Mouse (Mus musculus): ENCODE data around the gene Tex36.

Tex36 gene

GRCm38 (mm10) chr7:133591750-133592149 is 10.2 kb downstream of the Tex36 start:
- no peak for DNase-seq (ENCODE audit: low spot score in 2 of 2)

- DNase-seq (ENCODE audit: low spot score in 2 of 2), result no peak
These were observed 18.7 kb downstream of the Tex36 start for GRCm38 (mm10) chr7:133583216-133583615.

DNA sequence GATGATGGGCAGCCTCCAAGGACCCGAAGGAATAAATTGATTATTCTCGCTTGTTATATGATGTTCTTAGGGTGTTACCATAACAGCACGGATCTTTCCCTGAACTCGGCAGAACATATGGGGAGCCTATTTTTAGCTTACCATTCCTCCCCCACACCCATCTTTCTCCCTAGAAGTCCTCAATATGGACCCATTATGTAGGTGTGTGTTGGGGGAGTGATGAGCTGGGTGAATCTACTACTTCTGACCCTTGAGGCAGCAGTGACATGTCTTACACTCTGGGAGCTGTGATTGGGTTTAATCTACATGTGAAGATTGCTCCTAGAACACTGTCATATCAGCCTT is 21.7 kb downstream of the Tex36 start:
- no peak for DNase-seq (ENCODE audit: low spot score in 2 of 2)

DNA sequence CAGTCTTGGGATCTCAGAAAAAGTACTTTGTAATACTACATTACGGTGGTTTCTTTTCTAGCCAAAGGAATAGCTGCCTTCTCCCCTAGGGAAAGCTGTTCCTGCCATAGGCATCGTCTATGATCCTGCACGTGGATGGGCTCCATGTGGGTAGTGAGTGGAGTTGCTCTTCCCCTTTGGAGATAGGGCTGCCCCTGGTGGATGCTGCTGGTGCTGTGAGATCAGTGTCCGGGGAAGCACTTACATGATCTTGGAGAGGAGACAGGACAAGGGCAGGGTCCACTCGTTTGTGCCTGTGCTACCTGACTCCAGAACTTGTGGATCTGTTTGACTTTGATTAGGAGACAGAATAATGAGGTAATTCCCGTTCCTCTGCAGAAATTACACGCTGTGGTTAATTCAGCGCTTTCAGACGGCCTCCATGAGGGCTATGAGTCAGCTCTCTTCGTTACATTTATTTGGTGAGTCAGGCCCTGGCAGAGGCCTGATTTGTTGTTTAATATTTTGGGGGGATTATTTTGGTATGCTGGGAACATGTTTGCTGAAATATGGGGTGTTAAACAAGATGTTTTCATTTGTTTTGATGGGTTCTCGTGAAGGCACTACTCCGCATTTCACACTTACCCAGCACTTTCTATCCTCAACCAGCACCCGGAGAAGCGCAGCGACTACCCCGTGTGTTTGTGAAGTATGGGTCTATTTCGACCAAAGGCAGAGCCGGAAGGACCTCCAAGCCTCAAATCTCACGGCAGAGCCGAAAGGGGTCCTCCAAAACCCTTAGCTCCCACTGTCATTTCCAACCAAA is 22.3 kb downstream of the Tex36 start:
- DNase-seq (ENCODE audit: low spot score in 2 of 2), result no peak

- DNase-seq (ENCODE audit: low spot score in 2 of 2), result no peak
These were observed 25.1 kb downstream of the Tex36 start for GRCm38 (mm10) chr7:133576825-133577224.

DNA sequence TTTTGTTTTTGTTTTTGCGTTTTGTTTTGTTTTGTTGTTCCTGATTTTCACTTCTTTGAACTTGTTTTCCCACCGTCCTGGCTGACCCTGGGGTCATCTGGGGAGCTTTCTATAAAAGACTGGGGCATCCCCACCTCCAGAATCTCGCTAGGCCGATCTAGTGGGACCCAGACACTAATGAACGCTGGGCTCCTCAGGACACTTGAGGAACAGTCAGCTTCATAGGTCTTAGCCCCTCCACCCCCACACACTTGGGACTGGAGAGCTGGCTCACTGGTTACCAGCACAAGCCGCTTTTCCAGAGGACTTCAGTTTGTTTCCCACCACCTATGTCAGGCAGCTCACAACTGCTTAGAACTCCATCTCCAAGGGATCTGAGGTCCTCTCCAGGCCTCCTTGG is 25.7 kb downstream of the Tex36 start:
- DNase-seq (ENCODE audit: low spot score in 2 of 2), result no peak

DNA sequence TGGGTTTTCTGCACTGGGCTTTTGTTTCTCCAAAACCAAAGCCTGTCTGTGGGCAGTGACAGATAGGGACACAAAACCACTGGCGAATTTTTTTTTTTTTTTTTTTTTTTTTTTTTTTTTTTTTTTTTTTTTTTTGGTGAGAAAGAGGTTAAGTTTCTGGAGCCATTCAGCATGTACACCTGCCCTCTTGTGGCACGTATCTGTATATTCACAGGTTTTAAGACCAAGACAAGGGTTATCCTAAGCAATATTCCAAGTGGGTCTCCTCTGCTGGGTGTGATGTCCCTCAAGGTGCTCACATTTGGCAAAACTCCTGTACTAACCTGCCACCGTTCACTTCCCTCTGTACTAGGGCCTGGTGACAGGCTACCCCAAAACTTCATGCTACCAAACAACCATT is 30.0 kb downstream of the Tex36 start:
- DNase-seq (ENCODE audit: low spot score in 2 of 2), result no peak

DNA sequence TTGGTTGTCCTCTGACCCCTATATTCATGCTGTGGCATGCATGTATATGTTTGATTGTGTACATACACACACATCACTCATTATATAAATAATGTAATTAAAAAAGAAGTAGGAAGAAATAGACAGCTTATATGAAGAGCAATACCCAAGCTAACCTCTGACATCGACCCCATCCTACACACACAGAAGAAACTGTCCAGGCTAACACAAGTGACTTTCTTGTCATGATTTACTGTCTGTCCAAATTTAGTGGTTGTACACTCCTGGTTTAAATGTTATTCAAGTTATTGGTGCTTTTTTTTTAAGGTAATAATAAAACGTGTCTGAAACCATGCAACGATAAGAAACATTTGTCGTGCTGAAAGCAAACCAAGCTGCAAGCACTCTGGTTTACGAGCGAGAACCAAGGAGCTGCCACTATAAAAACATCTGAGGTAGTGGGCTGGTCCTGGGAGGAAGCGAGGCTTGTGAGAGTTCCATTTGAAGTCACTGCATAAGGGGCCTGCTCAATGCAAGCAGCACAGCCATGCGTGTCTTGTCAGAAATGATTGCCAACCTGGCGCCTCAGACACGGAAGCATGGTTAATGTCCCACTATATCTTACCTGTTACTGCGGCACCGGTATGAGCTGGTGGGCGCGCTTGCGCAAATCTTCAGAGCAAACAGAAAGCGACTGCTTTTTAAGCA is 32.6 kb downstream of the Tex36 start:
- DNase-seq (ENCODE audit: low spot score in 2 of 2), result no peak

DNA sequence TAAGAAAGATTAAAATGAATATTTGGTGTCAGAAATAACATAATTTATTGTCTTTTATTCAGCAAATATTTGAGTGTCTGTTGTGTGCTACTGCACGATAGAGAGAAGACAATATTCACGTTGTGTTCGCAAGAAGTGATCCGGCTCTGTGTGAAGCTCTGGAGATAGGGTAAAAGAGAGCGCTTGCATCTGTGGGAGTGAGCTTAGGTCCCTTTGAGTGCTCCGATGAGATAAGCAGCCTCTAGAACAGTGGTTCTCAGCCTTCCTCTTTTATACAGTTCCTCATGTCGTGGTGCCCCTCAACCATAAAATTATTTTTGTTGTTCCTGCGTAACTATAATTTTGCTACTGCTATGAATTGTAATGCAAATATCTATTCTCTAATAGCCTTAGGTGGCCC is 37.4 kb downstream of the Tex36 start:
- DNase-seq (ENCODE audit: low spot score in 2 of 2), result peak in 1 of 2 experiments; percentile 22

- peak in 1 of 2 experiments; percentile 26 for DNase-seq (ENCODE audit: low spot score in 2 of 2)
These were observed 38.7 kb downstream of the Tex36 start for GRCm38 (mm10) chr7:133563175-133563824.

DNA sequence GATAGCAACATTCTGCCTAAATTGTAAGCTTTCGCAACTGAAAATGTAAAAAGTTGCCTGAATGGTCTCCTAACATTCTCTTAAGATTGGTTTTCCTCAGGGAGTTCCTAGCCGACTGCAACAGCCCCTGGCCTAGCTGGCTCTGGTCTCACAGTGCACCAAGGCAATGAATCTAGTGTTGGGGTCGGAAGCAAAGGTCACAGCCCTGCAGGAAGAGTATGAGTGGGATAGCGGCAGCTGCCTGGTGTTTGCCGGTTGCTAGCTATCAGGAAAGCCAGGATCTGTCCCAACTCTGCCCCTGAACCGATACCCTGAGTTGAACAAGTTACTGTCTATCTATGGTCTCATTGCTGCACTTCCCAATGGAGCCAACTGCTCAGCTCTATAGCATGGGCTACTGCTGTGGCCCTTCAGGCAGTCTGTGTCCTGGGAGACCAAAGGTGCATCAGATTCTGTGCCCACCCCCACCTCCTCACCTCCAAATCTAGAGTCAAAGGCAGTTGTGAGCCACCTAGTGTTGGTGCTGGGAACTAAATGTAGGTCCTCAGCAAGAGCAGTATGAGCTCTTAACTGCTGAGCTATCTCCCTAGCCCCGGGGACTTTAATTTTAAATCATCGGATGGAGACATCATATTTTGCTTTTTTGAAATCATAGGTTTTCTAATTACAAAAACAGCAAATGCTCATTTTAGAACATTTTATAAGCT is 46.0 kb downstream of the Tex36 start:
- DNase-seq (ENCODE audit: low spot score in 2 of 2), result peak in 1 of 2 experiments; percentile 10

DNA sequence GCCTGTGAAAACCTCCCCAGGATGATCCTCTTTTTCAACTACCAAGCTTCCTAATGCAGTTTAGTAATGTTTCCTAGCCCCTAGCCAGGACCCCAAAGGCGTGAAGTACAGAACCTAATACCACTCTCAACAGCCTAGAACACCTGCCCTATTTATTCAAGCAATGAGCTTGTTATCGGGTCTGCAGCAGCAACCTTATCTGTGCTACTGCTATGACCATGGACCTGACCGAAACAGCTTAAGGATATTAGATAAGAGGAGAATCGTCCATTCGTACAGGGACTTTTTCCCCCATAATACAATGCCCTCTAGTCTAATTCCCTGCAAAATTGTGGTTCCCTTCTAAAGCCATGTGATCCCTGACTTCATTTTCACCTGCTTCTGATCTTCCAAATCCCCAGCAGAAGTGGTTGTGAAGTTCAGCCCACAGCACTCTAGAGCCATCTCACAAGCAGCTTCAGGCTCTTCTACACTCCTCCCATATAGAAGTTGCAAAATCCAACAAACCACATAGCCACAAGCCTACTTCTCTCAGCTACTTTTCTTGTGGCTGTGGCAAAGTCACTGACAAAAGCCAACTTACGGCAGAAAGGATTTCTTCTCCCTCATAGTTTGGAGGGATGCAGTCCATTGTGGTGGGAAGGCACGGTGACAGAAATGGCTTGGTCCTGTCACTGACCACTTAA is 49.5 kb downstream of the Tex36 start:
- DNase-seq (ENCODE audit: low spot score in 2 of 2), result peak in 1 of 2 experiments; percentile 11

GRCm38 (mm10) chr7:133551000-133551399 is 51.0 kb downstream of the Tex36 start:
- peak in 1 of 2 experiments; percentile 24 for DNase-seq (ENCODE audit: low spot score in 2 of 2)

DNA sequence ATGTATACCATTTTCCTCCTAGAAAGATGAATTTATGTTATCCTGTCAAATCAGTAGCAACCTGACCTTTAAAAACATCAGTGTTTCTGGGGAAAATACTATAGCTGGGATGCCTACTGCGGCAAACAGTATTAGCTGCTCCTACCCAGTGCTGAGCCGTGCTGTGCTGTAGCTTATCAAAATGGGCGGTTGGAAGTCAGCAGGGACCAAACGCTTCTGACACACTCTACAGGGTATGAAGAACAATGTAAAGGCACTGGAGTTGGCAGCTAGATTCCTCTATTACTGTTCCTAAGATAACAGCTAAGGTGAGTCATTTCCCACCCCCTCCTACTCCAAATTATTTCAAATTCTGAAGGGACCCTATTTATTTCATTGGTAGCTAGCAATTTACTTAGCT is 53.5 kb downstream of the Tex36 start:
- no peak for DNase-seq (ENCODE audit: low spot score in 2 of 2)

DNA sequence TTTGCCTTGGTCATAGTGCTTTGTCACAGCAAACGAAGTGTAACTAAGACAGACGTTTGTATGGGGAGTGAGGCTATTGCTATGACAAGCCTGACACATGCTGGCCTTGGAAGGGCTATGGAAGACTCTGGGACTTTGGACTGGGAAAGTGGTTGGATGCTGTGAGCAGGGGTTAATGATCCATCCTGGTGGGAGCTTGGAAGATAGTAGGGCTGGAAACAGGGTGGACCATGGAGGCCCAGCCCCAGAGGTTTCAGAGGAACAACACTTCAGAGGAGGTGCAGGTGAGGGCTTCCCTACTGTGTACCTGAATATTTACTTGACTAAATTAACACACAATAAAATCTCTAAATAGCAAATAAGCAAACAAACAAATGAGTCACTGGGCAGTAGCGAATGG is 56.3 kb downstream of the Tex36 start:
- no peak for DNase-seq (ENCODE audit: low spot score in 2 of 2)

- DNase-seq (ENCODE audit: low spot score in 2 of 2), result no peak
These were observed 57.0 kb downstream of the Tex36 start for GRCm38 (mm10) chr7:133544966-133545365.

DNA sequence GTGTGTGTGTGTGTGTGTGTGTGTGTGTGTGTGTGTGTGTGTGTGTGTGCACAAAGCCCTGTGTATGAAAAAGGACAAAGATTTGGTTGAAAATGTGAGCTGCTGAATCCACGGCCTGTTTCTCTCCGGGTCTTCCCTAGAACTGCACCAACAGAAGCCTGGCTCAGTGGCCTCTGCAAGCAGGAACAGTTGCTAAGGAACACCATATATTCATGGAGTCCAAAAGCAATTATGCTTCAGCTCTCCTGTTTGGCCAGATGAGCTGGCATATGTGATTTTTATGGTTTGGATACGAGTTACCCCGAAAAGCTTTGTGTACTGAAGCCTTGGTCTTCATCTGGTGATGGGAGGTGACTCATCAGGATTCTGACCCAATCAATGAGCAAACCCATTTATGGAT is 58.8 kb downstream of the Tex36 start:
- no peak for DNase-seq (ENCODE audit: low spot score in 2 of 2)

- DNase-seq (ENCODE audit: low spot score in 2 of 2), result no peak
These were observed 64.6 kb downstream of the Tex36 start for GRCm38 (mm10) chr7:133537366-133537765.
